Mouse (Mus musculus) small intestine, adult 2 months (tissue): ENCODE measurements at regions not wholly inside any gene's neighbourhood (a gene's known extent, or its start where the extent isn't known, plus 50 kb on each side); places are given as distances from the start of the nearest gene placed in this dataset.

Source experiments
- CTCF ChIP-seq: fragments of 200-500 bp; IDR thresholded peaks from 2 replicates; pipeline ENCODE4 v1.5.1; 2012; ENCODE audit warnings: low read depth, mild to moderate bottlenecking, control low read depth, inconsistent platforms, low read length, moderate library complexity, mixed read lengths; ENCODE audit not compliant: insufficient replicate concordance, insufficient read length; ENCODE audit errors: extremely low read depth
- POLR2A ChIP-seq: fragments of 200-500 bp; IDR thresholded peaks from 2 replicates; pipeline ENCODE4 v1.6.1; 2012; ENCODE audit warnings: low read depth, mild to moderate bottlenecking, control low read depth, inconsistent platforms, low read length, moderate library complexity

GRCm38 (mm10) chr5:17111556-17111955, 261.4 kb upstream of the Speer4f2 start:
- TF ChIP-seq POLR2A (no peak), CTCF (no peak)
